Comparison of ENCODE assay signal across 38 mouse cellular contexts in the genomic region with DNA sequence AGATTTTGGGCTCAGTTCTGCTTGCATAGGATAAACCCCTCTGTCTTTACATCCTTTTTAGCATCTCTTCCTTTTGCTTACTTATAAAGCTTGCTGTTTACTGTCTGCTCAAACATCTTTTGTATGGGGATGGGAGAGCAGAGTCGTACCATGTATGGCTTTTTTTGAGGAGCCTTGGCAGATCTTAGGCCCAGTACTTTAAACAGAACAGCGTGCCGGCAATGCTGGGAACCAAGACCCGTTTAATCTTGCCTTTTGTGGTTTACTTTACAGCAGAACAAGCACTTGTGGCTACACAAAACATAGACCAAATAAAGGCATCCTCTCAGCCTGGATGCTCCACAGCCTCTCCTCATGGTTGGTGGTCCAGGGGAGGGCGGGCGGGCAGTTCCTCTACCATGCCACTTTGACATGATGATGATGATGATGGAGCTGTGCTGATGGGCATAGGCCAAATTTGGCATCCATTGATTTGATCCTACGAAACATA. TPM values are rescaled to one million over a fixed set of nuclear protein-coding genes. Genes with fewer than 3 reads are reported as not detected.
DNase-seq lines count a peak whose midpoint lies in the region; ATAC-seq and TF ChIP-seq lines count a peak whose summit lies in the region.
"Had no signal": no experiment of that assay in that cellular context is flagged by ENCODE, and none has a peak within 500 bp of the region (broad histone marks: within the 10 kb centered on the region; RNA-seq: fewer than 3 reads in every experiment).

No protein-coding gene starts in this region.

- ATAC-seq in embryonic facial prominence, embryonic 14.5 days (ENCODE audit: low read depth): no peak; the same call in 1 of the 2 replicates
- ATAC-seq in lung, embryonic 15.5 days (ENCODE audit: borderline replicate concordance, extremely low read depth, low FRiP score, low TSS enrichment): peak; percentile 19; the same call in 1 of the 2 replicates
- no peak for ATAC-seq in megakaryocyte-erythroid progenitor cell, adult 5-6 weeks (replicated peaks; ENCODE audit: low FRiP score, low TSS enrichment, poor library complexity, severe bottlenecking)
- ATAC-seq: activated CD4-positive, CD25-positive, alpha-beta regulatory T cell, adult 4 months; forebrain, embryonic 15.5 days; hindbrain, embryonic 16.5 days; liver, embryonic 12.5 days; liver, postnatal 0 days had no signal

- H3K36me3 ChIP-seq in embryonic facial prominence, embryonic 14.5 days (ENCODE audit: control insufficient read depth, insufficient read depth, low read length): no peaks in the 10 kb centered on the region
- H3K36me3 ChIP-seq in embryonic facial prominence, embryonic 10.5 days (replicated peaks): no peaks in the 10 kb centered on the region
- H3K36me3 ChIP-seq in lung, embryonic 15.5 days: no peaks in the 10 kb centered on the region
- H3K36me3 ChIP-seq in small intestine, adult 2 months (ENCODE audit: control insufficient read depth, insufficient read depth, low read length): no peaks in the 10 kb centered on the region
- H3K36me3 ChIP-seq: embryonic facial prominence, embryonic 12.5 days; forebrain, embryonic 15.5 days had no signal

- H3K9ac ChIP-seq in embryonic facial prominence, embryonic 14.5 days (ENCODE audit: low read depth, low read length): no peak overlapping the region
- H3K9ac ChIP-seq in lung, embryonic 15.5 days: no peak overlapping the region
- H3K9ac ChIP-seq: embryonic facial prominence, embryonic 12.5 days; forebrain, embryonic 15.5 days; liver, embryonic 12.5 days; liver, postnatal 0 days; neural tube, embryonic 15.5 days had no signal

- no peak overlapping the region for H3K27ac ChIP-seq in embryonic facial prominence, embryonic 14.5 days (replicated peaks; ENCODE audit: low read depth, low read length)
- H3K27ac ChIP-seq in embryonic facial prominence, embryonic 10.5 days (replicated peaks): no peak overlapping the region
- peak overlapping the region; percentile 72 for H3K27ac ChIP-seq in lung, embryonic 15.5 days
- H3K27ac ChIP-seq in small intestine, adult 2 months (ENCODE audit: insufficient read depth, low read depth, low read length): peak overlapping the region; percentile 41; the same call in 1 of the 2 replicates
- H3K27ac ChIP-seq: embryonic facial prominence, embryonic 12.5 days; forebrain, embryonic 10.5 days; forebrain, embryonic 15.5 days; layer of hippocampus, adult 2 months; liver, embryonic 12.5 days; neural tube, embryonic 15.5 days had no signal

- 76% methylated on average over 7 of the region's 7 CpGs for WGBS in embryonic facial prominence, embryonic 14.5 days
- 84% methylated on average over 7 of the region's 7 CpGs for WGBS in embryonic facial prominence, embryonic 10.5 days
- 58% methylated on average over 7 of the region's 7 CpGs for WGBS in lung, embryonic 15.5 days
- WGBS in small intestine, adult 2 months: 85% methylated on average over 7 of the region's 7 CpGs

- no peak overlapping the region for H3K4me2 ChIP-seq in embryonic facial prominence, embryonic 14.5 days (ENCODE audit: low read depth, low read length)
- H3K4me2 ChIP-seq in lung, embryonic 15.5 days: no peak overlapping the region
- H3K4me2 ChIP-seq: embryonic facial prominence, embryonic 12.5 days; forebrain, embryonic 15.5 days; liver, embryonic 12.5 days; neural tube, embryonic 15.5 days had no signal

- no peak for TF ChIP-seq POLR2A in small intestine, adult 2 months (IDR thresholded peaks at IDR 0.05; ENCODE audit: low read depth, low read length)

- H3K4me1 ChIP-seq in embryonic facial prominence, embryonic 14.5 days (ENCODE audit: control insufficient read depth, insufficient read depth, low read length): no peaks in the 10 kb centered on the region
- H3K4me1 ChIP-seq in embryonic facial prominence, embryonic 10.5 days: peaks cover 3% of the 10 kb centered on the region; the same call in 1 of the 2 replicates
- H3K4me1 ChIP-seq in lung, embryonic 15.5 days: peaks cover 21% of the 10 kb centered on the region
- no peaks in the 10 kb centered on the region for H3K4me1 ChIP-seq in small intestine, adult 2 months (ENCODE audit: control insufficient read depth, insufficient read depth, insufficient read length, low read length)
- H3K4me1 ChIP-seq: embryonic facial prominence, embryonic 12.5 days; forebrain, embryonic 10.5 days; forebrain, embryonic 15.5 days; liver, embryonic 12.5 days; megakaryocyte, embryonic 14.5 days; neural tube, embryonic 15.5 days had no signal

- TF ChIP-seq CTCF in small intestine, adult 2 months (IDR thresholded peaks at IDR 0.05; ENCODE audit: extremely low read depth, insufficient read length, insufficient replicate concordance, low read depth, low read length): no peak

- H3K4me3 ChIP-seq in embryonic facial prominence, embryonic 14.5 days (ENCODE audit: low read depth, low read length): no peak overlapping the region
- no peak overlapping the region for H3K4me3 ChIP-seq in embryonic facial prominence, embryonic 10.5 days
- H3K4me3 ChIP-seq in lung, embryonic 15.5 days: no peak overlapping the region
- H3K4me3 ChIP-seq in small intestine, adult 2 months (ENCODE audit: low read depth, low read length): no peak overlapping the region
- H3K4me3 ChIP-seq: embryonic facial prominence, embryonic 12.5 days; forebrain, embryonic 10.5 days; forebrain, embryonic 15.5 days; layer of hippocampus, adult 2 months; liver, embryonic 12.5 days; megakaryocyte, embryonic 14.5 days; neural tube, embryonic 15.5 days had no signal

- H3K9me3 ChIP-seq in embryonic facial prominence, embryonic 14.5 days (ENCODE audit: control insufficient read depth, low read length): peaks cover 7% of the 10 kb centered on the region; the same call in 1 of the 2 replicates
- H3K9me3 ChIP-seq in embryonic facial prominence, embryonic 10.5 days: no peaks in the 10 kb centered on the region
- no peaks in the 10 kb centered on the region for H3K9me3 ChIP-seq in lung, embryonic 15.5 days
- H3K9me3 ChIP-seq: forebrain, embryonic 15.5 days; neural tube, embryonic 15.5 days had no signal

- peak; percentile 17 for DNase-seq in embryonic facial prominence, embryonic 14.5 days (ENCODE audit: low spot score)
- DNase-seq in embryonic facial prominence, embryonic 10.5 days (ENCODE audit: low spot score): no peak
- DNase-seq in lung, adult 18-20 months: no peak
- no peak for DNase-seq in urinary bladder, adult 2 months (ENCODE audit: low spot score)
- DNase-seq: adrenal gland, adult 8-10 months; cerebellum, adult 2 months; cerebellum, postnatal 14 days; gastrocnemius, postnatal 10 days; heart, postnatal 14 days; kidney, adult 11 months; kidney, postnatal 36 days; left cerebral cortex, postnatal 4 days; liver, postnatal 0 days; lung, postnatal 4 days; midbrain, embryonic 14.5 days; right cerebral cortex, postnatal 14 days; thymus, postnatal 4 days had no signal

- H3K27me3 ChIP-seq in embryonic facial prominence, embryonic 14.5 days (replicated peaks; ENCODE audit: control insufficient read depth, insufficient read depth, low read length): no peaks in the 10 kb centered on the region
- no peaks in the 10 kb centered on the region for H3K27me3 ChIP-seq in embryonic facial prominence, embryonic 10.5 days (replicated peaks; ENCODE audit: low read depth, poor library complexity, severe bottlenecking)
- H3K27me3 ChIP-seq in lung, embryonic 15.5 days: no peaks in the 10 kb centered on the region
- H3K27me3 ChIP-seq in small intestine, adult 2 months (ENCODE audit: control insufficient read depth, insufficient read depth, low read length): no peaks in the 10 kb centered on the region
- H3K27me3 ChIP-seq: CH12.LX; embryonic facial prominence, embryonic 12.5 days; forebrain, embryonic 15.5 days; liver, embryonic 12.5 days; neural tube, embryonic 15.5 days had no signal

RNA-seq across cellular contexts. Expression of a gene that starts 53.0 kb away (rescaled TPM):
- polyA plus RNA-seq in embryonic facial prominence, embryonic 14.5 days (2014; fragmentation: Nextera tagmentation; extraction: Ambion mirVana): not detected in 2 replicates
- not detected in 2 replicates for polyA plus RNA-seq in embryonic facial prominence, embryonic 10.5 days (2016; fragmentation: Nextera tagmentation; extraction: Ambion mirVana)
- polyA plus RNA-seq in lung, embryonic 15.5 days (2015; fragmentation: Nextera tagmentation; extraction: Ambion mirVana): not detected in 2 replicates
- polyA plus RNA-seq in small intestine, adult 2 months (2012; rRNA removed): not detected in 2 replicates
- total RNA-seq in megakaryocyte-erythroid progenitor cell, adult 5-6 weeks (2014; fragmentation: Nextera tagmentation): not detected in 2 replicates
- not detected in 2 replicates for total RNA-seq in megakaryocyte-erythroid progenitor cell, adult 5-6 weeks (2017)
- not detected in 2 replicates for polyA plus RNA-seq in urinary bladder, adult 2 months (2012; rRNA removed)
- total RNA-seq: adrenal gland, adult 8-10 months; adrenal gland, postnatal 4 days; CH12.LX; gastrocnemius, postnatal 10 days; heart, postnatal 14 days; layer of hippocampus, adult 2 months; layer of hippocampus, postnatal 25 days; left cerebral cortex, postnatal 4 days had no signal
- polyA plus RNA-seq: activated CD4-positive, CD25-positive, alpha-beta regulatory T cell, adult 4 months; C2C12; cerebellum, adult 2 months; embryonic facial prominence, embryonic 12.5 days; forebrain, embryonic 10.5 days; forebrain, embryonic 15.5 days; heart, embryonic 14.5 days; hindbrain, embryonic 11.5 days; hindbrain, embryonic 16.5 days; kidney, embryonic 16.5 days; limb, embryonic 14.5 days; liver, embryonic 12.5 days; liver, postnatal 0 days; midbrain, embryonic 14.5 days; neural tube, embryonic 15.5 days; thymus, postnatal 0 days had no signal

Comparison
In these comparisons a context has a peak if more than half of its experiments do, and no peak if none do; other contexts are left out.
1. H3K27ac ChIP-seq: peak in lung, embryonic 15.5 days (single experiment) and small intestine, adult 2 months (single experiment); none in embryonic facial prominence, embryonic 14.5 days (single experiment) and embryonic facial prominence, embryonic 10.5 days (single experiment).